17 mouse cellular contexts compared by ENCODE assay signal in the genomic region with DNA sequence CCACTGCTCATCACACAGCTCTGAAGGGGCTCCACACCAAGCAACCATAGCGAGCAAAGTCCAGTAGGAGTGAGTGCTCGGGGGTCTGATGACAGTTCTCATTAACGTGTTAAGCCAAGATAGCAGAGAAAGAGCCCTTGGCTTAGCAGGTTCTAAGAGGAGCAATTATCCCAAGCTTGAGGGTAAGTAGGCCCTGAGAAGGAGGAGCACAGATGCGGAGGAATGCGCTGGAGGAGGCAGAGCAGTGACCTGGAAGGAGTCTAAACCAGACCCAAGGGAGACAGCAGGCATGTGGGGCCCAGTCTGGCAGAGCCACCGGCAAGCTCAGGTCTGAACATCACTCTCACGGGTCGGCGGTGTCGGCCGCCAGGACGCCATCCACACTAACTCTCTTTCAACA. TPM values are rescaled to one million over a fixed set of nuclear protein-coding genes. Genes with fewer than 3 reads are reported as not detected.
DNase-seq lines count a peak whose midpoint lies in the region; ATAC-seq lines count a peak whose summit lies in the region.
"Had no signal": no experiment of that assay in that cellular context is flagged by ENCODE, and none has a peak within 500 bp of the region (broad histone marks: within the 10 kb centered on the region; RNA-seq: fewer than 3 reads in every experiment).

No protein-coding gene starts in this region.

- no peak for ATAC-seq in forebrain, embryonic 13.5 days
- no peak for ATAC-seq in forebrain, embryonic 16.5 days
- ATAC-seq in kidney, embryonic 16.5 days (ENCODE audit: low FRiP score, low TSS enrichment) = 0 out of 2 replicates have a peak, but pooled peaks have one; percentile 29
- no peak for ATAC-seq in midbrain, embryonic 14.5 days (ENCODE audit: low FRiP score, low TSS enrichment)
- ATAC-seq in midbrain, embryonic 16.5 days = no peak
- ATAC-seq: inflammation-experienced regulatory T-cells, adult 6 months; liver, embryonic 12.5 days had no signal

- DNase-seq in kidney, postnatal 36 days = no peak
- DNase-seq in midbrain, embryonic 14.5 days = no peak
- no peak for DNase-seq in heart, adult 9 months (ENCODE audit: low spot score in 2 of 2)
- DNase-seq: adrenal gland, adult 2 months; cerebellum, postnatal 10 days; gastrocnemius, adult 2 months; lung, adult 2 months; thymus, postnatal 25 days had no signal

- no peaks in the 10 kb centered on the region for H3K9me3 ChIP-seq in forebrain, embryonic 13.5 days (replicated peaks)
- no peaks in the 10 kb centered on the region for H3K9me3 ChIP-seq in forebrain, embryonic 16.5 days (ENCODE audit: control insufficient read depth, low read length)
- no peaks in the 10 kb centered on the region for H3K9me3 ChIP-seq in kidney, embryonic 16.5 days (ENCODE audit: low read length)
- H3K9me3 ChIP-seq in midbrain, embryonic 14.5 days (ENCODE audit: control insufficient read depth, low read length) = no peaks in the 10 kb centered on the region
- H3K9me3 ChIP-seq in midbrain, embryonic 16.5 days (replicated peaks; ENCODE audit: control insufficient read depth, low read length, poor library complexity, severe bottlenecking) = no peaks in the 10 kb centered on the region
- H3K9me3 ChIP-seq: heart, embryonic 13.5 days; liver, embryonic 12.5 days; neural tube, embryonic 12.5 days had no signal

- H3K27me3 ChIP-seq in forebrain, embryonic 13.5 days = no peaks in the 10 kb centered on the region
- H3K27me3 ChIP-seq in forebrain, embryonic 16.5 days (replicated peaks; ENCODE audit: control insufficient read depth, insufficient read depth, low read length) = no peaks in the 10 kb centered on the region
- H3K27me3 ChIP-seq in kidney, embryonic 16.5 days (ENCODE audit: insufficient read depth, low read length) = no peaks in the 10 kb centered on the region
- H3K27me3 ChIP-seq in midbrain, embryonic 14.5 days (ENCODE audit: control insufficient read depth, insufficient read depth, low read length) = no peaks in the 10 kb centered on the region
- no peaks in the 10 kb centered on the region for H3K27me3 ChIP-seq in midbrain, embryonic 16.5 days (ENCODE audit: control insufficient read depth, insufficient read depth, low read depth, low read length)
- H3K27me3 ChIP-seq: heart, embryonic 13.5 days; liver, embryonic 12.5 days; megakaryocyte, embryonic 14.5 days; neural tube, embryonic 12.5 days had no signal

- H3K4me1 ChIP-seq in forebrain, embryonic 13.5 days = peaks cover 6% of the 10 kb centered on the region
- 0 out of 2 replicates have a peak, but pooled peaks cover 4% of the 10 kb centered on the region for H3K4me1 ChIP-seq in forebrain, embryonic 16.5 days (replicated peaks; ENCODE audit: control insufficient read depth, insufficient read depth, low read length)
- peaks cover 18% of the 10 kb centered on the region; the same call in 1 of the 2 replicates for H3K4me1 ChIP-seq in kidney, embryonic 16.5 days (ENCODE audit: insufficient read depth, low read length)
- H3K4me1 ChIP-seq in midbrain, embryonic 14.5 days (ENCODE audit: control insufficient read depth, insufficient read depth, low read length) = peaks cover 10% of the 10 kb centered on the region; the same call in 1 of the 2 replicates
- H3K4me1 ChIP-seq in midbrain, embryonic 16.5 days (ENCODE audit: control insufficient read depth, insufficient read depth, low read length) = peaks cover 4% of the 10 kb centered on the region; the same call in 1 of the 2 replicates

- H3K4me2 ChIP-seq in forebrain, embryonic 13.5 days = no peak overlapping the region
- H3K4me2 ChIP-seq in forebrain, embryonic 16.5 days (ENCODE audit: low read length) = no peak overlapping the region
- no peak overlapping the region for H3K4me2 ChIP-seq in kidney, embryonic 16.5 days (replicated peaks; ENCODE audit: low read depth, low read length)
- H3K4me2 ChIP-seq in midbrain, embryonic 14.5 days (ENCODE audit: low read length) = no peak overlapping the region
- H3K4me2 ChIP-seq in midbrain, embryonic 16.5 days (ENCODE audit: low read length) = no peak overlapping the region
- H3K4me2 ChIP-seq: heart, embryonic 13.5 days; liver, embryonic 12.5 days; neural tube, embryonic 12.5 days had no signal

- no peak overlapping the region for H3K27ac ChIP-seq in forebrain, embryonic 13.5 days
- H3K27ac ChIP-seq in forebrain, embryonic 16.5 days (ENCODE audit: low read length) = no peak overlapping the region
- H3K27ac ChIP-seq in kidney, embryonic 16.5 days (ENCODE audit: low read length) = peak overlapping the region; percentile 11
- 0 out of 2 replicates have a peak overlapping the region, but pooled peaks have one; percentile 6 for H3K27ac ChIP-seq in midbrain, embryonic 14.5 days (replicated peaks; ENCODE audit: low read depth, low read length)
- no peak overlapping the region for H3K27ac ChIP-seq in midbrain, embryonic 16.5 days (ENCODE audit: low read length)
- H3K27ac ChIP-seq: gastrocnemius, adult 2 months; heart, embryonic 13.5 days; liver, embryonic 12.5 days; neural tube, embryonic 12.5 days had no signal

- 71% methylated on average over 12 of the region's 12 CpGs for WGBS in forebrain, embryonic 13.5 days
- 72% methylated on average over 12 of the region's 12 CpGs for WGBS in forebrain, embryonic 16.5 days
- 49% methylated on average over 12 of the region's 12 CpGs for WGBS in kidney, embryonic 16.5 days
- WGBS in midbrain, embryonic 14.5 days = 53% methylated on average over 12 of the region's 12 CpGs
- WGBS in midbrain, embryonic 16.5 days = 52% methylated on average over 12 of the region's 12 CpGs

- no peak overlapping the region for H3K4me3 ChIP-seq in forebrain, embryonic 13.5 days
- no peak overlapping the region for H3K4me3 ChIP-seq in forebrain, embryonic 16.5 days (replicated peaks; ENCODE audit: low read length)
- H3K4me3 ChIP-seq in kidney, embryonic 16.5 days (ENCODE audit: low read length) = no peak overlapping the region
- no peak overlapping the region for H3K4me3 ChIP-seq in midbrain, embryonic 14.5 days (replicated peaks; ENCODE audit: low read depth, low read length)
- no peak overlapping the region for H3K4me3 ChIP-seq in midbrain, embryonic 16.5 days (ENCODE audit: low read depth, low read length)
- H3K4me3 ChIP-seq: gastrocnemius, adult 2 months; heart, embryonic 13.5 days; liver, embryonic 12.5 days; megakaryocyte, embryonic 14.5 days; neural tube, embryonic 12.5 days had no signal

- 0 out of 2 replicates have a peak overlapping the region, but pooled peaks have one; percentile 21 for H3K9ac ChIP-seq in forebrain, embryonic 13.5 days
- no peak overlapping the region for H3K9ac ChIP-seq in forebrain, embryonic 16.5 days (replicated peaks; ENCODE audit: low read depth, low read length)
- peak overlapping the region; percentile 2; the same call in 1 of the 2 replicates for H3K9ac ChIP-seq in kidney, embryonic 16.5 days (replicated peaks; ENCODE audit: low read length)
- H3K9ac ChIP-seq in midbrain, embryonic 14.5 days (replicated peaks; ENCODE audit: low read length) = no peak overlapping the region
- no peak overlapping the region for H3K9ac ChIP-seq in midbrain, embryonic 16.5 days (ENCODE audit: low read depth, low read length)
- H3K9ac ChIP-seq: heart, embryonic 13.5 days; liver, embryonic 12.5 days; neural tube, embryonic 12.5 days had no signal

- peaks cover 9% of the 10 kb centered on the region; the same call in 1 of the 2 replicates for H3K36me3 ChIP-seq in forebrain, embryonic 13.5 days (ENCODE audit: poor library complexity, severe bottlenecking)
- no peaks in the 10 kb centered on the region for H3K36me3 ChIP-seq in forebrain, embryonic 16.5 days (ENCODE audit: control insufficient read depth, insufficient read depth)
- peaks cover 6% of the 10 kb centered on the region; the same call in 1 of the 2 replicates for H3K36me3 ChIP-seq in kidney, embryonic 16.5 days (ENCODE audit: insufficient read depth, low read length)
- H3K36me3 ChIP-seq in midbrain, embryonic 14.5 days (ENCODE audit: control insufficient read depth, insufficient read depth, low read length) = no peaks in the 10 kb centered on the region
- H3K36me3 ChIP-seq in midbrain, embryonic 16.5 days (ENCODE audit: control insufficient read depth, insufficient read depth, low read length) = no peaks in the 10 kb centered on the region; the same call in 1 of the 2 replicates

RNA-seq across cellular contexts. Expression of a gene that starts 15.2 kb away (rescaled TPM):
- 0.76 and 0.77 TPM in 2 replicates for polyA plus RNA-seq in forebrain, embryonic 13.5 days (2015; fragmentation: Nextera tagmentation; extraction: Ambion mirVana)
- 0.25 and 0.52 TPM in 2 replicates for polyA plus RNA-seq in forebrain, embryonic 16.5 days (2015; fragmentation: Nextera tagmentation; extraction: Ambion mirVana)
- 0.71 and 1.0 TPM in 2 replicates for polyA plus RNA-seq in kidney, embryonic 16.5 days (2015; fragmentation: Nextera tagmentation; extraction: Ambion mirVana)
- 0.61 and 0.70 TPM in 2 replicates for polyA plus RNA-seq in midbrain, embryonic 14.5 days (2014; fragmentation: Nextera tagmentation; extraction: Ambion mirVana)
- polyA plus RNA-seq in midbrain, embryonic 16.5 days (2015; fragmentation: Nextera tagmentation; extraction: Ambion mirVana) = 0.45 and 0.52 TPM in 2 replicates

RNA-seq across cellular contexts. Expression of a gene that starts 21.0 kb away (rescaled TPM):
- polyA plus RNA-seq in forebrain, embryonic 13.5 days (2015; fragmentation: Nextera tagmentation; extraction: Ambion mirVana) = 62.5 and 67.1 TPM in 2 replicates
- polyA plus RNA-seq in forebrain, embryonic 16.5 days (2015; fragmentation: Nextera tagmentation; extraction: Ambion mirVana) = 48.9 and 59.7 TPM in 2 replicates
- polyA plus RNA-seq in kidney, embryonic 16.5 days (2015; fragmentation: Nextera tagmentation; extraction: Ambion mirVana) = 100 and 102 TPM in 2 replicates
- polyA plus RNA-seq in midbrain, embryonic 14.5 days (2014; fragmentation: Nextera tagmentation; extraction: Ambion mirVana) = 58.2 and 75.9 TPM in 2 replicates
- 62.2 and 63.5 TPM in 2 replicates for polyA plus RNA-seq in midbrain, embryonic 16.5 days (2015; fragmentation: Nextera tagmentation; extraction: Ambion mirVana)

RNA-seq across cellular contexts. Expression of a gene that starts 23.6 kb away (rescaled TPM):
- 39.5 and 45.9 TPM in 2 replicates for polyA plus RNA-seq in forebrain, embryonic 13.5 days (2015; fragmentation: Nextera tagmentation; extraction: Ambion mirVana)
- 56.6 and 59.2 TPM in 2 replicates for polyA plus RNA-seq in forebrain, embryonic 16.5 days (2015; fragmentation: Nextera tagmentation; extraction: Ambion mirVana)
- 33.5 and 33.7 TPM in 2 replicates for polyA plus RNA-seq in kidney, embryonic 16.5 days (2015; fragmentation: Nextera tagmentation; extraction: Ambion mirVana)
- 29.4 and 46.9 TPM in 2 replicates for polyA plus RNA-seq in midbrain, embryonic 14.5 days (2014; fragmentation: Nextera tagmentation; extraction: Ambion mirVana)
- 50.9 and 52.2 TPM in 2 replicates for polyA plus RNA-seq in midbrain, embryonic 16.5 days (2015; fragmentation: Nextera tagmentation; extraction: Ambion mirVana)

RNA-seq across cellular contexts. Expression of a gene that starts 27.3 kb away (rescaled TPM):
- 12.9 and 13.6 TPM in 2 replicates for polyA plus RNA-seq in forebrain, embryonic 13.5 days (2015; fragmentation: Nextera tagmentation; extraction: Ambion mirVana)
- 12.1 and 17.3 TPM in 2 replicates for polyA plus RNA-seq in forebrain, embryonic 16.5 days (2015; fragmentation: Nextera tagmentation; extraction: Ambion mirVana)
- 72.9 and 79.2 TPM in 2 replicates for polyA plus RNA-seq in kidney, embryonic 16.5 days (2015; fragmentation: Nextera tagmentation; extraction: Ambion mirVana)
- polyA plus RNA-seq in midbrain, embryonic 14.5 days (2014; fragmentation: Nextera tagmentation; extraction: Ambion mirVana) = 13.9 and 19.3 TPM in 2 replicates
- polyA plus RNA-seq in midbrain, embryonic 16.5 days (2015; fragmentation: Nextera tagmentation; extraction: Ambion mirVana) = 18.0 and 25.3 TPM in 2 replicates

RNA-seq across cellular contexts. Expression of a gene that starts 34.6 kb away (rescaled TPM):
- polyA plus RNA-seq in forebrain, embryonic 13.5 days (2015; fragmentation: Nextera tagmentation; extraction: Ambion mirVana) = 24.9 and 28.5 TPM in 2 replicates
- polyA plus RNA-seq in forebrain, embryonic 16.5 days (2015; fragmentation: Nextera tagmentation; extraction: Ambion mirVana) = 17.7 and 24.8 TPM in 2 replicates
- polyA plus RNA-seq in kidney, embryonic 16.5 days (2015; fragmentation: Nextera tagmentation; extraction: Ambion mirVana) = 33.1 and 33.5 TPM in 2 replicates
- polyA plus RNA-seq in midbrain, embryonic 14.5 days (2014; fragmentation: Nextera tagmentation; extraction: Ambion mirVana) = 14.4 and 17.1 TPM in 2 replicates
- 18.5 and 21.6 TPM in 2 replicates for polyA plus RNA-seq in midbrain, embryonic 16.5 days (2015; fragmentation: Nextera tagmentation; extraction: Ambion mirVana)

Comparison
In these comparisons a context has a peak if more than half of its experiments do, and no peak if none do; other contexts are left out.
1. H3K27ac ChIP-seq: peak in kidney, embryonic 16.5 days (single experiment) and midbrain, embryonic 14.5 days (single experiment); none in forebrain, embryonic 13.5 days (single experiment), forebrain, embryonic 16.5 days (single experiment) and midbrain, embryonic 16.5 days (single experiment).
2. H3K9ac ChIP-seq: peak in forebrain, embryonic 13.5 days (single experiment) and kidney, embryonic 16.5 days (single experiment); none in forebrain, embryonic 16.5 days (single experiment), midbrain, embryonic 14.5 days (single experiment) and midbrain, embryonic 16.5 days (single experiment).